Mouse (Mus musculus) cerebellum, adult 2 months (tissue): ENCODE results near the gene Amdhd2. TPM values are rescaled to one million over a fixed set of nuclear protein-coding genes. Genes with fewer than 3 reads are reported as not detected.
A peak's percentile ranks its signal among the peaks of the same experiment; 100 is the strongest.
"Not testable (repeated sequence)": the region's sequence is repeated elsewhere in the genome, so short reads cannot be mapped to it uniquely, and the experiment has no call there.

ENCODE experiments used
- DNase-seq, 2 experiments: peaks; one replicate each; pipeline ENCODE4 v3.0.0; 2021
- H3K27ac ChIP-seq: fragments of 200-500 bp; 2 replicates; pipeline ENCODE4 v1.5.1; 2012; ENCODE audit warnings: low read length, control low read depth, inconsistent platforms; ENCODE audit not compliant: insufficient read depth
- H3K27me3 ChIP-seq: fragments of 200-500 bp; 2 replicates; pipeline ENCODE4 v1.6.1; 2012; ENCODE audit warnings: inconsistent platforms, mild to moderate bottlenecking, low read length, moderate library complexity; ENCODE audit not compliant: control insufficient read depth, insufficient read depth
- H3K4me1 ChIP-seq: fragments of 200-500 bp; 2 replicates; pipeline ENCODE4 v1.6.1; 2011; ENCODE audit warnings: low read length; ENCODE audit not compliant: control insufficient read depth, insufficient read depth
- H3K4me3 ChIP-seq: fragments of 200-500 bp; replicated peaks from 2 replicates; pipeline ENCODE3; 2011; ENCODE audit warnings: mild to moderate bottlenecking, low read depth, low read length, control low read depth; ENCODE audit not compliant: insufficient read depth
- CTCF ChIP-seq: fragments of 200-500 bp; IDR thresholded peaks from 2 replicates; pipeline ENCODE4 v1.5.1; 2011; ENCODE audit warnings: low read depth, mild to moderate bottlenecking, control low read depth, low read length, moderate library complexity, borderline replicate concordance; ENCODE audit not compliant: insufficient read depth
- POLR2A ChIP-seq: fragments of 200-500 bp; IDR thresholded peaks from 2 replicates; pipeline ENCODE4 v1.6.1; 2011; ENCODE audit warnings: low read length, control low read depth, borderline replicate concordance; ENCODE audit not compliant: insufficient read depth
- WGBS: fragments of 180-500 bp; shearing (Covaris S2); methylation state at CpG from one replicate; pipeline ENCODE4 v1.1.7; 2018; 5-methylcytosine and 5-hydroxymethylcytosine counted together
- polyA plus RNA-seq: library from polyadenylated mRNA; depleted of rRNA; stranded (reverse); fragments of >200 nt; gene quantifications from 2 replicates; pipeline ENCODE4 v1.2.3, GENCODE M21; 2012

Amdhd2 gene
- polyA plus RNA-seq, 1 experiment: 37.0 TPM

GRCm38 (mm10) chr17:24149421-24149820 is 14.1 kb downstream of the Amdhd2 start:
- WGBS: 89% methylated on average over 7 of the region's 7 CpGs

GRCm38 (mm10) chr17:24142897-24143296 is 20.7 kb downstream of the Amdhd2 start:
- no peak for TF ChIP-seq POLR2A
- TF ChIP-seq CTCF: no peak
- Histone ChIP-seq H3K4me3 (no peak overlapping the region), H3K27ac (no peak overlapping the region), H3K27me3 (no peaks in the 10 kb centered on the region), H3K4me1 (peaks cover 4% of the 10 kb centered on the region; the same call in 1 of the 2 replicates)
- DNase-seq: peak in 1 of 2 experiments; percentile 21
- 45% methylated on average over 2 of the region's 2 CpGs for WGBS

More at GRCm38 (mm10) chr17:24149421-24149820, 14.1 kb downstream of the Amdhd2 start:
- no peak for DNase-seq
- H3K27ac ChIP-seq: no peak overlapping the region
- no peaks in the 10 kb centered on the region for H3K27me3 ChIP-seq
- TF ChIP-seq CTCF (no peak), POLR2A (no peak)
- no peak overlapping the region for H3K4me3 ChIP-seq
- peaks cover 4% of the 10 kb centered on the region; the same call in 1 of the 2 replicates for H3K4me1 ChIP-seq

- H3K27me3 ChIP-seq: no peaks in the 10 kb centered on the region
These were observed 22.1 kb downstream of the Amdhd2 start for GRCm38 (mm10) chr17:24141425-24141920.

GRCm38 (mm10) chr17:24140845-24141424 is 22.6 kb downstream of the Amdhd2 start:
- Histone ChIP-seq H3K4me3 (peak overlapping the region; percentile 66), H3K4me1 (peaks cover 8% of the 10 kb centered on the region), H3K27me3 (no peaks in the 10 kb centered on the region), H3K27ac (peak overlapping the region; percentile 66)
- under 1% methylated on average over 41 of the region's 43 CpGs for WGBS
- TF ChIP-seq POLR2A (no peak), CTCF (no peak)
- DNase-seq: no peak

More at GRCm38 (mm10) chr17:24141425-24141920, 22.1 kb downstream of the Amdhd2 start:
- H3K27ac ChIP-seq: peak overlapping the region; percentile 66
- peaks cover 8% of the 10 kb centered on the region for H3K4me1 ChIP-seq
- H3K4me3 ChIP-seq: peak overlapping the region; percentile 92
- WGBS: 2% methylated on average over 55 of the region's 57 CpGs
- peak; percentile 98 for DNase-seq
- peak; percentile 78 for TF ChIP-seq POLR2A
- TF ChIP-seq CTCF: no peak

GRCm38 (mm10) chr17:24139968-24140367 is 23.6 kb downstream of the Amdhd2 start:
- Histone ChIP-seq H3K4me3 (no peak overlapping the region), H3K27me3 (no peaks in the 10 kb centered on the region), H3K4me1 (peaks cover 10% of the 10 kb centered on the region), H3K27ac (no peak overlapping the region)
- no peak for TF ChIP-seq CTCF
- TF ChIP-seq POLR2A: no peak
- DNase-seq: no peak
- WGBS: 77% methylated on average over 4 of the region's 4 CpGs

GRCm38 (mm10) chr17:24139256-24139655 is 24.3 kb downstream of the Amdhd2 start:
- DNase-seq: peak in 1 of 2 experiments; percentile 21
- Histone ChIP-seq H3K27me3 (no peaks in the 10 kb centered on the region), H3K4me1 (peaks cover 11% of the 10 kb centered on the region), H3K27ac (no peak overlapping the region), H3K4me3 (no peak overlapping the region)
- TF ChIP-seq CTCF (no peak), POLR2A (no peak)
- 42% methylated on average over 3 of the region's 3 CpGs for WGBS

GRCm38 (mm10) chr17:24137226-24137880 is 26.2 kb downstream of the Amdhd2 start:
- Histone ChIP-seq H3K4me1 (peaks cover 11% of the 10 kb centered on the region), H3K27me3 (no peaks in the 10 kb centered on the region), H3K27ac (no peak overlapping the region), H3K4me3 (no peak overlapping the region)
- no peak for TF ChIP-seq CTCF
- no peak for TF ChIP-seq POLR2A
- DNase-seq: no peak
- 34% methylated on average over 2 of the region's 2 CpGs for WGBS

- no peaks in the 10 kb centered on the region for H3K27me3 ChIP-seq
- TF ChIP-seq CTCF (no peak), POLR2A (no peak)
These were observed 29.5 kb downstream of the Amdhd2 start for GRCm38 (mm10) chr17:24134062-24134461.

GRCm38 (mm10) chr17:24132919-24133318 is 30.6 kb downstream of the Amdhd2 start:
- H3K4me3 ChIP-seq, H3K27ac ChIP-seq, H3K27me3 ChIP-seq, DNase-seq: not testable (repeated sequence)
- peaks cover 15% of the 10 kb centered on the region for H3K4me1 ChIP-seq
- WGBS: 84% methylated on average over 4 of the region's 4 CpGs

More at GRCm38 (mm10) chr17:24134062-24134461, 29.5 kb downstream of the Amdhd2 start:
- DNase-seq: no peak
- peaks cover 17% of the 10 kb centered on the region for H3K4me1 ChIP-seq
- H3K27ac ChIP-seq: no peak overlapping the region
- no peak overlapping the region for H3K4me3 ChIP-seq
